Mouse (Mus musculus): ENCODE measurements around the gene Tgfbr3. TPM values are rescaled to one million over a fixed set of nuclear protein-coding genes. Genes with fewer than 3 reads are reported as not detected.

Gene Tgfbr3
- polyA plus RNA-seq, 1 experiment from 2014 or later = 23.8 TPM

GRCm38 (mm10) chr5:107264426-107265360 is 24.7 kb downstream of the Tgfbr3 start:
- no peak overlapping the region for H3K9ac ChIP-seq
- peaks cover 15% of the 10 kb centered on the region for H3K4me1 ChIP-seq (ENCODE audit: insufficient read depth)
- DNase-seq (no peak), ATAC-seq (ENCODE audit: insufficient read depth) (no peak)
- no peaks in the 10 kb centered on the region for H3K27me3 ChIP-seq (ENCODE audit: insufficient read depth, low read length)
- H3K4me2 ChIP-seq = no peak overlapping the region
- no peak for TF ChIP-seq CTCF (IDR thresholded peaks at IDR 0.05; ENCODE audit: low read depth)
- no peak overlapping the region for H3K27ac ChIP-seq (ENCODE audit: low read depth)
- no peaks in the 10 kb centered on the region for H3K9me3 ChIP-seq (ENCODE audit: low read depth, low read length)
- no peak overlapping the region for H3K4me3 ChIP-seq (ENCODE audit: low read depth, low read length)
- H3K36me3 ChIP-seq (ENCODE audit: insufficient read depth) = peaks cover 4% of the 10 kb centered on the region; the same call in 1 of the 2 replicates
- 81% methylated on average over 16 of the region's 16 CpGs for WGBS

- H3K9ac ChIP-seq = no peak overlapping the region
- no peak overlapping the region for H3K4me3 ChIP-seq (ENCODE audit: low read depth, low read length)
- DNase-seq = no peak
- H3K36me3 ChIP-seq (ENCODE audit: insufficient read depth) = peaks cover 9% of the 10 kb centered on the region; the same call in 1 of the 2 replicates
- H3K4me2 ChIP-seq = no peak overlapping the region
- peaks cover 8% of the 10 kb centered on the region for H3K4me1 ChIP-seq (ENCODE audit: insufficient read depth)
- no peak overlapping the region for H3K27ac ChIP-seq (ENCODE audit: low read depth)
- TF ChIP-seq CTCF (IDR thresholded peaks at IDR 0.05; ENCODE audit: low read depth) = no peak
- H3K27me3 ChIP-seq (ENCODE audit: insufficient read depth, low read length) = no peaks in the 10 kb centered on the region
- ATAC-seq (ENCODE audit: insufficient read depth) = no peak
- WGBS = 83% methylated on average over 3 of the region's 3 CpGs
- H3K9me3 ChIP-seq (ENCODE audit: low read depth, low read length) = no peaks in the 10 kb centered on the region; the same call in 1 of the 2 replicates
Observed at GRCm38 (mm10) chr5:107263836-107264235, 25.6 kb downstream of the Tgfbr3 start.

- ATAC-seq (ENCODE audit: insufficient read depth) = no peak
- no peak for DNase-seq
- no peaks in the 10 kb centered on the region; the same call in 1 of the 2 replicates for H3K9me3 ChIP-seq (ENCODE audit: low read depth, low read length)
- no peak overlapping the region for H3K9ac ChIP-seq
- H3K27me3 ChIP-seq (ENCODE audit: insufficient read depth, low read length) = no peaks in the 10 kb centered on the region
- no peak overlapping the region for H3K4me3 ChIP-seq (ENCODE audit: low read depth, low read length)
- no peaks in the 10 kb centered on the region for H3K4me1 ChIP-seq (ENCODE audit: insufficient read depth)
- peaks cover 9% of the 10 kb centered on the region; the same call in 1 of the 2 replicates for H3K36me3 ChIP-seq (ENCODE audit: insufficient read depth)
- H3K27ac ChIP-seq (ENCODE audit: low read depth) = no peak overlapping the region
- H3K4me2 ChIP-seq = no peak overlapping the region
- WGBS = 71% methylated on average over 6 of the region's 6 CpGs
- TF ChIP-seq CTCF (IDR thresholded peaks at IDR 0.05; ENCODE audit: low read depth) = no peak
Observed at GRCm38 (mm10) chr5:107261930-107262329, 27.5 kb downstream of the Tgfbr3 start.

GRCm38 (mm10) chr5:107260708-107261495 is 28.5 kb downstream of the Tgfbr3 start:
- ATAC-seq (ENCODE audit: insufficient read depth) (no peak), DNase-seq (no peak)
- H3K36me3 ChIP-seq (ENCODE audit: insufficient read depth) = peaks cover 9% of the 10 kb centered on the region; the same call in 1 of the 2 replicates
- no peak overlapping the region for H3K27ac ChIP-seq (ENCODE audit: low read depth)
- TF ChIP-seq CTCF (IDR thresholded peaks at IDR 0.05; ENCODE audit: low read depth) = no peak
- 67% methylated on average over 10 of the region's 10 CpGs for WGBS
- H3K27me3 ChIP-seq (ENCODE audit: insufficient read depth, low read length) = no peaks in the 10 kb centered on the region
- no peak overlapping the region for H3K4me3 ChIP-seq (ENCODE audit: low read depth, low read length)
- H3K9ac ChIP-seq = no peak overlapping the region
- no peak overlapping the region for H3K4me2 ChIP-seq
- no peaks in the 10 kb centered on the region; the same call in 1 of the 2 replicates for H3K9me3 ChIP-seq (ENCODE audit: low read depth, low read length)
- no peaks in the 10 kb centered on the region for H3K4me1 ChIP-seq (ENCODE audit: insufficient read depth)

- Histone ChIP-seq H3K36me3 (ENCODE audit: insufficient read depth) (0 out of 2 replicates have a peak, but pooled peaks cover 7% of the 10 kb centered on the region), H3K9me3 (ENCODE audit: low read depth, low read length) (no peaks in the 10 kb centered on the region; the same call in 1 of the 2 replicates), H3K4me3 (ENCODE audit: low read depth, low read length) (no peak overlapping the region), H3K4me2 (no peak overlapping the region), H3K27me3 (ENCODE audit: insufficient read depth, low read length) (no peaks in the 10 kb centered on the region), H3K27ac (ENCODE audit: low read depth) (no peak overlapping the region), H3K4me1 (ENCODE audit: insufficient read depth) (no peaks in the 10 kb centered on the region), H3K9ac (no peak overlapping the region)
- 66% methylated on average over 4 of the region's 4 CpGs for WGBS
- TF ChIP-seq CTCF (IDR thresholded peaks at IDR 0.05; ENCODE audit: low read depth) = no peak
- DNase-seq (no peak), ATAC-seq (ENCODE audit: insufficient read depth) (no peak)
Observed at GRCm38 (mm10) chr5:107259487-107260040, 29.9 kb downstream of the Tgfbr3 start.

GRCm38 (mm10) chr5:107253395-107253794 is 36.0 kb downstream of the Tgfbr3 start:
- H3K36me3 ChIP-seq (ENCODE audit: insufficient read depth) = peaks cover 3% of the 10 kb centered on the region; the same call in 1 of the 2 replicates
- WGBS = 82% methylated on average over 3 of the region's 3 CpGs
- H3K9me3 ChIP-seq (ENCODE audit: low read depth, low read length) = no peaks in the 10 kb centered on the region
- no peak for DNase-seq
- no peak overlapping the region for H3K4me3 ChIP-seq (ENCODE audit: low read depth, low read length)
- H3K4me2 ChIP-seq = no peak overlapping the region
- TF ChIP-seq CTCF (IDR thresholded peaks at IDR 0.05; ENCODE audit: low read depth) = no peak
- H3K27me3 ChIP-seq (ENCODE audit: insufficient read depth, low read length) = no peaks in the 10 kb centered on the region
- no peak overlapping the region for H3K9ac ChIP-seq
- ATAC-seq (ENCODE audit: insufficient read depth) = no peak
- peaks cover 32% of the 10 kb centered on the region for H3K4me1 ChIP-seq (ENCODE audit: insufficient read depth)
- H3K27ac ChIP-seq (ENCODE audit: low read depth) = peak overlapping the region; percentile 42; the same call in 1 of the 2 replicates

Data from lung, embryonic 14.5 days (tissue).